Mouse (Mus musculus) adrenal gland, adult 2 months (tissue): ENCODE measurements at regions not wholly inside any gene's neighbourhood (a gene's known extent, or its start where the extent isn't known, plus 50 kb on each side); places are given as distances from the start of the nearest gene placed in this dataset.
A peak's percentile ranks its signal among the peaks of the same experiment; 100 is the strongest.
"Not testable (repeated sequence)": the region's sequence is repeated elsewhere in the genome, so short reads cannot be mapped to it uniquely, and the experiment has no call there.

Source experiments
- DNase-seq: peaks from one replicate; pipeline ENCODE4 v3.0.0; 2021

- no peak for DNase-seq
Observed at GRCm38 (mm10) chr3:22006113-22006512, 70.3 kb upstream of the Tbl1xr1 start.

GRCm38 (mm10) chr3:22006651-22007050 lies 69.8 kb upstream of the Tbl1xr1 start:
- DNase-seq = no peak

DNA sequence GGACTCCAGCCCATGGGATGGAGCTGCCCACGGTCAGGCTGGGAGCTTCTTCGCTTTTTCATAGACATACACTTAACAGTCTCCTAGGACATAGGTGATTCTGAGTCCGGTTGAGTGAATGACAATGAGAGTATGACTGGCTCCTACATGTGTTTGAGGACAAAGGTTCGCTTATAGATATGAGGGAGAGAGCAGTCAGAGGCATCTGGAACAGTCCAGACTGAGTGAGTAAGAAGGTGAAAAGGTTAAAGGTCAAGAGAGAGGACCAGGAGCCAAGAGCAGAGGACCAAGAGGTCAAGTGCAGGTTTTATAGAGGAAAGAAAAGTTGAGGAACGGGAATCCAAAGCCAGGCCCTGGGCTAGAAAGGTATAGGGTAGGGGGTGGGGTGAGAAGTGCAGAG lies 68.7 kb upstream of the Tbl1xr1 start:
- no peak for DNase-seq

DNA sequence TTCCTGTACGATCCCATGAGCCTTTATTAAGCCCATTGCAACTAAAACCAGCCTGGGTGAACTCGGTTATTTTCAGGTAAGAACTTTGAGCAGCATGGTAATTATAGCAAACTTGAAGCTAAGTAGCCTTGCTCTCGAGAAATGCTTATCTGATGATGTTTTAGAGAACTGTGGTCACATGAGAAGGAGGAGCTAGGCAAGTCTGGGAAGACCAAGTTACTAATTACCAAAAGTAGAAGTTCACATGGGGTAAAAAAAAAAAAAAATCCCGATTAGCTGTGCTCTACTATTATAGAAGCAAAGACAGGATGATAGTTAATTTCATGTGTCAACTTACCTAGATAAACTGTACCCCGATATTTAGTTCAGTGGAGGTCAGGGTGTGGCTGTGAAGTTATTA lies 68.0 kb upstream of the Tbl1xr1 start:
- no peak for DNase-seq

DNA sequence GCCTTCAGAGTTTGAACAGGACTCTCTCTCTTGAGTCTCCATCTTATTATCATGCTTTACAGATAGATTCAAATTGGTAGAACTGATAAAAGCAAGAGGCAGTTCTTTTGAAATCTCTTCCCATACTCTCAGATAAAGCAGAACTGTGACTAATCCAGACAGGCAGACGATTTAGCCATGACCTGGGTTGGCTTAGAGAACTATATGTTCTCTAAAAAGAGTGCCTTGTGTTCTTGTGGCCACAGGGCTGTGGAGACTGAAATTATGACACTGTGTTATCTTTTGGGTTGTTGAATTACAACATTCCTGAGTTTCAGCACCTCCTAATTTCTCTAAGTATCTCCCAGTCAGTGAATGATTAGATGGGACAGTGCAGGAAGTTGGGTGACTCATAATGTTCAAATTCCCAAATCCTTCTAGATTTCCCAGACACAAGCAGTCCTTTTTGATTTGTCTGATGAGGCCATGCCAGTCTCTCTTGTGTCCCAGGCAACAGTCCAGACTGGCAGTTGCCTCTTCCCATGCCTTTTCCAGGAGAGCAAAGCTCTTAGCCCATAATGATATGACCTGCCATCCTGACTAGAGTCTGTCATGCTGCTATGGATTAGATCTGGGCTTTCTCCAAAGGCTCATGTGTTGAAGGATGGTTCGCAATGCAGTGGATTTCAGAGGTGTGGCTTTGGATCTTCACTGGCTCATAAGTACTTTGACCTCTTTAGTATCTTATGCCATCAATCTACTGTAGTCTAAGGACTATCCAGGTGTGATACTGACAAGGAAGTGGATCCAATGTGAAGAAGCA lies 66.4 kb upstream of the Tbl1xr1 start:
- peak; percentile 29 for DNase-seq

DNA sequence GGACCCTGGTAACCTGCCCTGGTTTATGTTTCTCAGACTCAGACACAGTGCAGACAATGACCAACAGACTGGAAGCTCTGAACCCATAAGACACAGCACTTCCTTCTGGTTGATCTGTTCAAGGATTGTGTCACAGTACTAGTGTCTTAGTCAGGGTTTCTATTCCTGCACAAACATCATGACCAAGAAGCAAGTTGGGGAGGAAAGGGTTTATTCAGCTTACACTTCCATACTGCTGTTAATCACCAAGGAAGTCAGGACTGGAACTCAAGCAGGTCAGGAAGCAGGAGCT lies 65.8 kb upstream of the Tbl1xr1 start:
- DNase-seq = not testable (repeated sequence)

GRCm38 (mm10) chr3:22021360-22021935 lies 55.0 kb upstream of the Tbl1xr1 start:
- DNase-seq = no peak

- no peak for DNase-seq
Observed at GRCm38 (mm10) chr3:22022418-22022817, 54.0 kb upstream of the Tbl1xr1 start.

DNA sequence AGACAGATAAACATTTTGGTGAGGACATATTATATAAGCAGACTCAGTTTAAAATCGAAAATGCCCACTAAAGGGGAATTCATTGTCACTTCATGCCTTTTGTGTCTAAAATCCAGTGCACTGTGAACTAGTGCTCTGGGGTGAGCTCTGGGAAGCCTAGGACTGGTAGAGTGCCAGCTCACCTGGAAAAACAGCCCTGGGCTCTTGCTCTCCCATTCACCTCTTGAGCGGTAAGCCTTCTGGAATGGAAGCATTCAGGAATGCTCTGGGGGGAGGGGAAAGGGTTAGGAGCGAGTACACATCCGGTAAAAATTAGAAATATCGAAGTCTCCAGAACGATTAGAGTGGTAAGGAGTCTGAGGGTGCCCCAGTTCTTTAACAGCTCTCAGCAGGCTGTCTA lies 53.4 kb upstream of the Tbl1xr1 start:
- DNase-seq = no peak

DNA sequence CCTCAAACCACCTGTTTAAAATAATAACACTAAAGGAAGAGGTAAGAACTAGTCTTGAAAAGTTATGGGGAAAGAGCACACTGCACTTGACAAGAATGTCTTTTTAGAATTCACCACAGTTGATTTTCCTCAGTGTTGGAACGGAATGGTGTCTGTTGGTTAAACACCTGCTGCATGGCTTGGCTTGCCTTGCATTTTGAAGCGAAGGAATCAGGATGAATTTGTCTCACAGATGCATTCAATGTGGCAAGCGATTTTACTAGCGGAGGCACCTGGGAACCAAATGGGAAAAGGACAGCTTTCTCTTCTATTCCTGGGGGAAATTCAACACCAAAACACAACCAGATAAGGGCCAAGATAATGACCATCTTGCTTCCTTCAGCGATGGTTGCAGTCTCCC lies 52.9 kb upstream of the Tbl1xr1 start:
- no peak for DNase-seq

GRCm38 (mm10) chr3:22024200-22024599 lies 52.3 kb upstream of the Tbl1xr1 start:
- no peak for DNase-seq

- no peak for DNase-seq
Observed at GRCm38 (mm10) chr3:22025119-22025518, 51.3 kb upstream of the Tbl1xr1 start.

DNA sequence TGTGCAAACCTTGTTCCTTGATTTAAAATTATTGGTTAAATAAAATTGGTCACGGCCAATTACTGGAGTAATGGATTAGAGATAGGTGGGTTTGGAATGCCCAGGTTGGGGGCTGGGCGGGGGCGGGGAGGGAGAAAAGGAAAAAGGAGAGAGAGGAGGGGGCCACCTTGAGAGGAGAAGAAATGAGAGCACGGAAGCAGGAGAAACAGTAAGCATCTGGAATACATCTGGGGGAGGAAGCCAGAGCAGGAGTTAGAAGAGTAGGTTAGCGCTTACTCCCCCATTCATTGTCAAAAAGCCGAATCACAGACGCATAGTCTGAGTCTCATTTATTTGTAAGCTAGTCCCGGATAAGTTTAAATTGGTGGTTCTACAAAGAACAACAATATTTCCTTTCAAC lies 50.8 kb upstream of the Tbl1xr1 start:
- DNase-seq = no peak
